Comparison of ENCODE assay signal across 22 mouse cellular contexts in the genomic region with DNA sequence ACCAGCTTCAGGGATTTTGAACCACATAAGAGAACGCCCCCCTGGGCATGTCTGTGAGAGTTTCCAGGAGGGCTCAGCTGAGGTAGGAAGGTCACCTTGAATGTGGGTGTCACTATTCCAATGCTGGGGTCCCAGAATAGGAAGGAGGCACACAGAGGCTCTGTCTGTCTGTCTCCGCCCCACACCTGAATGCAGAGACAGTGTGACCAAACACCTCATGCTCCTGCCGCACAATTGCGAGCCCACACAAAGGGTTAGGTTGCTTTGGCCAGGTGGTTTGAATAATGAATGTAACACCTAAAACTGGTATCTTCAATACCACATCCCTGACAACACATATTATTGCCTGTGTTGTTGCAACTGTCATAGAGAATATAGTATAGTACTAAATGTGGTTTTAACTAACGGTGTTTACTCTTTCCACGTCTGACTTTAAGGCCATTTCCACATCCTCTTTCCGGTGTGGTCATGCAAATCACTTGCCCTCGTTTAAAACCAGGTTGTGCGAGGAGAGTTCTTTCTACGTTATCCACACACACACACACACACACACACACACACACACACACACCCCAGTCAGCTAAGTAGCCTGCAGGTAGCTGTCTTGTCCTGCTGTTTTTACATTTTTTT. TPM values are rescaled to one million over a fixed set of nuclear protein-coding genes. Genes with fewer than 3 reads are reported as not detected.
A peak's percentile ranks its signal among the peaks of the same experiment; 100 is the strongest.
DNase-seq lines count a peak whose midpoint lies in the region; ATAC-seq lines count a peak whose summit lies in the region.
"Had no signal": no experiment of that assay in that cellular context is flagged by ENCODE, and none has a peak within 500 bp of the region (broad histone marks: within the 10 kb centered on the region; RNA-seq: fewer than 3 reads in every experiment).

No protein-coding gene starts in this region.

- no peak overlapping the region for H3K9ac ChIP-seq in hindbrain, embryonic 11.5 days (ENCODE audit: low read depth, low read length)
- H3K9ac ChIP-seq: embryonic facial prominence, embryonic 13.5 days; heart, embryonic 12.5 days; intestine, embryonic 15.5 days; liver, embryonic 14.5 days; midbrain, embryonic 12.5 days; stomach, embryonic 15.5 days had no signal

- no peaks in the 10 kb centered on the region for H3K9me3 ChIP-seq in hindbrain, embryonic 11.5 days (ENCODE audit: control insufficient read depth, low read length)
- H3K9me3 ChIP-seq: embryonic facial prominence, embryonic 13.5 days; forebrain, embryonic 10.5 days; heart, embryonic 12.5 days; intestine, embryonic 15.5 days; midbrain, embryonic 12.5 days; stomach, embryonic 15.5 days had no signal

- H3K36me3 ChIP-seq in hindbrain, embryonic 11.5 days (ENCODE audit: control insufficient read depth, insufficient read depth, low read length) = no peaks in the 10 kb centered on the region
- H3K36me3 ChIP-seq: embryonic facial prominence, embryonic 13.5 days; forebrain, embryonic 10.5 days; heart, embryonic 12.5 days; intestine, embryonic 15.5 days; midbrain, embryonic 12.5 days; stomach, embryonic 15.5 days had no signal

- H3K4me2 ChIP-seq in hindbrain, embryonic 11.5 days (replicated peaks; ENCODE audit: low read depth, low read length) = no peak overlapping the region
- H3K4me2 ChIP-seq: embryonic facial prominence, embryonic 13.5 days; heart, embryonic 12.5 days; intestine, embryonic 15.5 days; midbrain, embryonic 12.5 days; stomach, embryonic 15.5 days had no signal

- no peak overlapping the region for H3K27ac ChIP-seq in hindbrain, embryonic 11.5 days (ENCODE audit: low read depth, low read length)
- H3K27ac ChIP-seq: embryonic facial prominence, embryonic 13.5 days; forebrain, embryonic 10.5 days; intestine, embryonic 15.5 days; liver, embryonic 14.5 days; midbrain, embryonic 12.5 days; stomach, embryonic 15.5 days had no signal

- no peak overlapping the region for H3K4me3 ChIP-seq in hindbrain, embryonic 11.5 days (ENCODE audit: low read depth, low read length)
- H3K4me3 ChIP-seq: embryonic facial prominence, embryonic 13.5 days; forebrain, embryonic 10.5 days; heart, embryonic 12.5 days; intestine, embryonic 15.5 days; midbrain, embryonic 12.5 days; myocyte; stomach, embryonic 15.5 days had no signal

- H3K4me1 ChIP-seq in hindbrain, embryonic 11.5 days (replicated peaks; ENCODE audit: control insufficient read depth, insufficient read depth, low read length) = no peaks in the 10 kb centered on the region
- H3K4me1 ChIP-seq: embryonic facial prominence, embryonic 13.5 days; forebrain, embryonic 10.5 days; heart, embryonic 12.5 days; intestine, embryonic 15.5 days; midbrain, embryonic 12.5 days; stomach, embryonic 15.5 days had no signal

- peak; percentile 80 for ATAC-seq in activated CD4-positive, CD25-positive, alpha-beta regulatory T cell, adult 4 months
- ATAC-seq in monocyte, adult 5-6 weeks (replicated peaks; ENCODE audit: insufficient number of reproducible peaks, low FRiP score, low TSS enrichment, poor library complexity, severe bottlenecking) = peak; percentile 28
- no peak for ATAC-seq in hindbrain, embryonic 11.5 days (ENCODE audit: low FRiP score)
- ATAC-seq: intestine, embryonic 15.5 days; Patski had no signal

- 85% methylated on average over 10 of the region's 10 CpGs for WGBS in hindbrain, embryonic 11.5 days

- H3K27me3 ChIP-seq in hindbrain, embryonic 11.5 days (ENCODE audit: control insufficient read depth, insufficient read depth, low read length) = peaks cover 6% of the 10 kb centered on the region

- DNase-seq in spleen, postnatal 36 days (ENCODE audit: low spot score in 2 of 2) = peak; percentile 70 to 71
- no peak for DNase-seq in spleen, postnatal 14 days (ENCODE audit: low spot score in 2 of 2)
- DNase-seq in adrenal gland, postnatal 25 days = no peak
- no peak for DNase-seq in hindbrain, embryonic 11.5 days (ENCODE audit: low spot score)
- DNase-seq in layer of hippocampus, adult 18-20 months (ENCODE audit: low spot score in 2 of 2) = no peak
- DNase-seq: cerebellum, adult 11-12 months; gastrocnemius, postnatal 25 days; heart, postnatal 36 days; kidney, postnatal 10 days; layer of hippocampus, adult 9-11 months; lung, postnatal 10 days had no signal

RNA-seq across cellular contexts. Expression of a gene that starts 6.7 kb away (rescaled TPM):
- not detected for polyA plus RNA-seq in activated CD4-positive, CD25-positive, alpha-beta regulatory T cell, adult 4 months (2017; shearing (Covaris generic))
- total RNA-seq in monocyte, adult 5-6 weeks (2017) = 0.11 to 0.19 TPM in 2 of 3 replicates, not detected in the other
- 0.33 TPM in 2 replicates for total RNA-seq in adrenal gland, postnatal 25 days (2021)
- polyA plus RNA-seq in hindbrain, embryonic 11.5 days (2014; fragmentation: Nextera tagmentation; extraction: Ambion mirVana) = 1.7 and 3.1 TPM in 2 replicates
- 100 to 1,000 TPM; 117 to 118 TPM for total RNA-seq in layer of hippocampus, adult 18-20 months (2021)

RNA-seq across cellular contexts. Expression of a gene that starts 13.3 kb away (rescaled TPM):
- polyA plus RNA-seq in activated CD4-positive, CD25-positive, alpha-beta regulatory T cell, adult 4 months (2017; shearing (Covaris generic)) = not detected
- not detected in 3 replicates for total RNA-seq in monocyte, adult 5-6 weeks (2017)
- not detected in 2 replicates for total RNA-seq in adrenal gland, postnatal 25 days (2021)
- 1.2 and 3.2 TPM in 2 replicates for polyA plus RNA-seq in hindbrain, embryonic 11.5 days (2014; fragmentation: Nextera tagmentation; extraction: Ambion mirVana)
- under 1 TPM in 1 of 2 experiments, not detected in 1; 0.18 TPM for total RNA-seq in layer of hippocampus, adult 18-20 months (2021)
- total RNA-seq: heart, postnatal 36 days had no signal
- polyA plus RNA-seq: forebrain, embryonic 10.5 days; midbrain, embryonic 12.5 days; Patski had no signal

Comparison
In these comparisons a context has a peak if more than half of its experiments do, and no peak if none do; other contexts are left out.
1. DNase-seq: peak in spleen, postnatal 36 days (2 of 2); none in spleen, postnatal 14 days (0 of 2), adrenal gland, postnatal 25 days (single experiment), hindbrain, embryonic 11.5 days (single experiment) and layer of hippocampus, adult 18-20 months (0 of 2).
2. RNA of a gene that starts 6.7 kb away (total RNA-seq): 117 to 118 TPM in layer of hippocampus, adult 18-20 months; 0.33 TPM in adrenal gland, postnatal 25 days and 0.11 to 0.19 TPM in monocyte, adult 5-6 weeks; every median in the first group is over 10 times any median in the second.